Mouse (Mus musculus): ENCODE results near the gene Platr17.

GRCm38 (mm10) chr17:33941381-33941780, 36.4 kb downstream of the Platr17 start:
- TF ChIP-seq EP300 (IDR thresholded peaks at IDR 0.05; ENCODE audit: low read depth in 1 of 2, low read length in 2 of 2): no peak
- TF ChIP-seq CTCF (IDR thresholded peaks at IDR 0.05 in 2 of 3, conservative IDR thresholded peaks at IDR 0.05 in 1 of 3; ENCODE audit: control insufficient read depth in 1 of 3, insufficient read depth in 1 of 3, low read depth in 2 of 3, low read length in 3 of 3, poor library complexity in 1 of 3, severe bottlenecking in 1 of 3): no peak
- no peak for TF ChIP-seq POLR2A (IDR thresholded peaks at IDR 0.05; ENCODE audit: control insufficient read depth in 1 of 2, insufficient read depth in 1 of 2, low read depth in 1 of 2, low read length in 2 of 2, poor library complexity in 1 of 2)
- TF ChIP-seq NRF1 (IDR thresholded peaks at IDR 0.05; ENCODE audit: insufficient read depth, low read depth, low read length, poor library complexity, severe bottlenecking): no peak
- no peak for TF ChIP-seq E2F4 (IDR thresholded peaks at IDR 0.05; ENCODE audit: borderline replicate concordance, low read depth, low read length)
- no peak for TF ChIP-seq MAX (IDR thresholded peaks at IDR 0.05; ENCODE audit: low read length)
- TF ChIP-seq UBTF (IDR thresholded peaks at IDR 0.05; ENCODE audit: borderline replicate concordance, insufficient read depth, low read depth, low read length): no peak
- no peak for TF ChIP-seq MYC (IDR thresholded peaks at IDR 0.05; ENCODE audit: low read depth, low read length)
- no peak for TF ChIP-seq GABPA (IDR thresholded peaks at IDR 0.05; ENCODE audit: low read depth, low read length)
- no peak for TF ChIP-seq RCOR1 (IDR thresholded peaks at IDR 0.05; ENCODE audit: low read depth, low read length)
